In the genomic region with DNA sequence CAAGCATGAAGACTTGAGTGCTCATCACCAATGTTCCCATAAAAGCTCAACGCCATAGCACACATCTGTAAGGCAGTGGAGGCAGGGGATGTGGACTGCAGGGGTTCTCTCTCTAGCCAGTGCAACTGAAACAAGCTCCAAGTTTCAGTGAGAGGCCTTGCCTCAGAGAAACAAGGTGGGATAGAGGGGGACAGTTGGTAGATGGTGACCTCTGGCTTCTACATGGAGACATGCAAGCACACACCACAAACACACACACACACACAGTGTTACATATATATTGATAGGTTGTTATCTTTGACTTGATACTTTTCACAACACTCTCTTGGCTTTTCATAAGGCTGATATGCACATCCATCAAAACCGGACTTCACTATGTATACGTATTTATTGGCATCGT, we compare ENCODE assay signal across 14 mouse cellular contexts. TPM values are rescaled to one million over a fixed set of nuclear protein-coding genes. Genes with fewer than 3 reads are reported as not detected.
DNase-seq lines count a peak whose midpoint lies in the region; ATAC-seq and TF ChIP-seq lines count a peak whose summit lies in the region.
"Had no signal": no experiment of that assay in that cellular context is flagged by ENCODE, and none has a peak within 500 bp of the region (broad histone marks: within the 10 kb centered on the region; RNA-seq: fewer than 3 reads in every experiment).

No protein-coding gene starts in this region.

- H3K36me3 ChIP-seq in CH12.LX (replicated peaks in 1 of 2; ENCODE audit: control insufficient read depth in 1 of 2, insufficient read depth in 1 of 2, low read length in 1 of 2): peaks cover 0 to 6% of the 10 kb centered on the region in 2 experiments
- no peaks in the 10 kb centered on the region for H3K36me3 ChIP-seq in liver, embryonic 12.5 days
- no peaks in the 10 kb centered on the region for H3K36me3 ChIP-seq in myocyte (ENCODE audit: control insufficient read depth, insufficient read depth)
- H3K36me3 ChIP-seq: limb, embryonic 12.5 days; lung, embryonic 15.5 days; neural tube, embryonic 12.5 days had no signal

- no peak overlapping the region for H3ac ChIP-seq in myocyte (ENCODE audit: control insufficient read depth, insufficient read length)

- ATAC-seq in liver, embryonic 12.5 days: no peak
- ATAC-seq: forebrain, embryonic 14.5 days; hindbrain, embryonic 16.5 days had no signal

- intact Hi-C loops in gastrocnemius, adult 2 months (cut with DNase I): no loop called here

- H3K4me2 ChIP-seq in CH12.LX (ENCODE audit: insufficient read depth, low read depth, poor library complexity, severe bottlenecking) (no peak overlapping the region), myocyte (ENCODE audit: low read depth) (peak overlapping the region; percentile 57)
- no peak overlapping the region; the same call in 1 of the 2 replicates for H3K4me2 ChIP-seq in liver, embryonic 12.5 days
- H3K4me2 ChIP-seq: neural tube, embryonic 12.5 days had no signal

- peak overlapping the region; percentile 80 for H3K27ac ChIP-seq in gastrocnemius, adult 2 months
- H3K27ac ChIP-seq in CH12.LX (ENCODE audit: insufficient read depth, low read depth): peak overlapping the region; percentile 32
- H3K27ac ChIP-seq in liver, embryonic 12.5 days: peak overlapping the region; percentile 94
- H3K27ac ChIP-seq: lung, embryonic 15.5 days; neural tube, embryonic 12.5 days had no signal

- no peak for TF ChIP-seq CTCF in gastrocnemius, adult 2 months (IDR thresholded peaks at IDR 0.05)
- peak in 1 of 2 experiments; percentile 31; a peak in 2 of 4 replicates for TF ChIP-seq CTCF in CH12.LX (conservative IDR thresholded peaks at IDR 0.05 in 1 of 2, IDR thresholded peaks at IDR 0.05 in 1 of 2; ENCODE audit: low read depth in 2 of 2, low read length in 2 of 2)

- TF ChIP-seq RAD21 in CH12.LX (IDR thresholded peaks at IDR 0.05; ENCODE audit: low read depth, low read length): peak; percentile 43

- in situ Hi-C loops in CH12.LX (cut with MboI; ENCODE audit: low pct_ligation_motif_present, low pct_unique_long_range_greater_than_20kb, low sequenced_read_pairs): no loop called here

- H3K4me1 ChIP-seq in CH12.LX (ENCODE audit: control insufficient read depth in 1 of 2, insufficient read depth in 2 of 2): peaks cover 25 to 78% of the 10 kb centered on the region in 2 experiments
- H3K4me1 ChIP-seq in liver, embryonic 12.5 days: peaks cover 92% of the 10 kb centered on the region

- H3K9me3 ChIP-seq in CH12.LX (replicated peaks; ENCODE audit: low read length): peaks cover 3% of the 10 kb centered on the region
- H3K9me3 ChIP-seq in liver, embryonic 12.5 days (replicated peaks): no peaks in the 10 kb centered on the region
- H3K9me3 ChIP-seq: limb, embryonic 12.5 days; lung, embryonic 15.5 days; neural tube, embryonic 12.5 days had no signal

- H3K27me3 ChIP-seq in CH12.LX (replicated peaks): no peaks in the 10 kb centered on the region
- 0 out of 2 replicates have a peak, but pooled peaks cover 5% of the 10 kb centered on the region for H3K27me3 ChIP-seq in liver, embryonic 12.5 days (replicated peaks)
- H3K27me3 ChIP-seq in myocyte (ENCODE audit: control insufficient read depth, insufficient read depth, insufficient read length): no peaks in the 10 kb centered on the region

- TF ChIP-seq EP300 in CH12.LX (IDR thresholded peaks at IDR 0.05; ENCODE audit: low read length): no peak; the same call in 1 of the 2 replicates

- dilution Hi-C loops in CH12.LX (cut with MboI; ENCODE audit: extremely low pct_ligation_motif_present, extremely low pct_unique_long_range_greater_than_20kb, low sequenced_read_pairs): no loop called here

- TF ChIP-seq POLR2A in CH12.LX (IDR thresholded peaks at IDR 0.05; ENCODE audit: low read depth, low read length) (no peak), myocyte (IDR thresholded peaks at IDR 0.05; ENCODE audit: insufficient read length, low read depth) (no peak)

- 73% methylated on average over 4 of the region's 4 CpGs for WGBS in liver, embryonic 12.5 days (ENCODE audit: insufficient replicate concordance)

- H3K79me2 ChIP-seq in CH12.LX (replicated peaks; ENCODE audit: control insufficient read depth, extremely low read depth, insufficient read depth, poor library complexity, severe bottlenecking): peaks cover 15% of the 10 kb centered on the region
- H3K79me2 ChIP-seq in myocyte (ENCODE audit: control insufficient read depth, insufficient read depth): peaks cover 20% of the 10 kb centered on the region

- no peak for DNase-seq in gastrocnemius, adult 2 months
- DNase-seq in gastrocnemius, adult 8-10 months (ENCODE audit: low spot score in 2 of 2): no peak
- no peak for DNase-seq in CH12.LX (ENCODE audit: extremely low read depth)
- DNase-seq in testis, postnatal 10 days (ENCODE audit: low spot score): no peak
- DNase-seq in adrenal gland, postnatal 25 days: no peak
- DNase-seq: cerebellum, adult 18-20 months; cerebellum, postnatal 25 days had no signal

- no peak overlapping the region; the same call in 1 of the 2 replicates for H3K4me3 ChIP-seq in gastrocnemius, adult 2 months
- H3K4me3 ChIP-seq in CH12.LX (replicated peaks in 1 of 3; ENCODE audit: low read depth in 2 of 3, low read length in 2 of 3, poor library complexity in 1 of 3) (no peak overlapping the region), myocyte (no peak overlapping the region)
- no peak overlapping the region for H3K4me3 ChIP-seq in liver, embryonic 12.5 days
- H3K4me3 ChIP-seq: lung, embryonic 15.5 days; neural tube, embryonic 12.5 days had no signal

- H3K9ac ChIP-seq in CH12.LX (ENCODE audit: insufficient read depth, low read depth): no peak overlapping the region
- no peak overlapping the region for H3K9ac ChIP-seq in liver, embryonic 12.5 days
- H3K9ac ChIP-seq: limb, embryonic 12.5 days; lung, embryonic 15.5 days; neural tube, embryonic 12.5 days had no signal

TF ChIP-seq in CH12.LX, 34 proteins besides CTCF, POLR2A, EP300 and RAD21:
- no peak for TF ChIP-seq UBTF (IDR thresholded peaks at IDR 0.05; ENCODE audit: low read depth, low read length)
- peak; percentile 51 for TF ChIP-seq SMC3 (IDR thresholded peaks at IDR 0.05; ENCODE audit: low read depth, low read length)

TF ChIP-seq in myocyte, 11 proteins besides CTCF, POLR2A, EP300 and RAD21:
- TF ChIP-seq POLR2AphosphoS2 (IDR thresholded peaks at IDR 0.05; ENCODE audit: insufficient read length, low read depth): no peak
- TF ChIP-seq SRF (IDR thresholded peaks at IDR 0.05; ENCODE audit: control insufficient read depth, insufficient read length, low read depth): no peak
- no peak for TF ChIP-seq TCF3 (IDR thresholded peaks at IDR 0.05; ENCODE audit: insufficient read length, low read depth)
- no peak for TF ChIP-seq MAX (IDR thresholded peaks at IDR 0.05; ENCODE audit: low read depth)
- TF ChIP-seq MYOD1 (IDR thresholded peaks at IDR 0.05; ENCODE audit: control insufficient read depth in 1 of 3, insufficient read length in 2 of 3, low read depth in 2 of 3): no peak
- no peak for TF ChIP-seq REST (IDR thresholded peaks at IDR 0.05; ENCODE audit: insufficient read depth, insufficient read length)
- no peak for TF ChIP-seq CEBPB (IDR thresholded peaks at IDR 0.05; ENCODE audit: insufficient read depth, poor library complexity, severe bottlenecking)
- TF ChIP-seq MYOG (IDR thresholded peaks at IDR 0.05; ENCODE audit: control insufficient read depth in 1 of 3, insufficient read depth in 1 of 3, insufficient read length in 2 of 3, low read depth in 2 of 3): no peak
- TF ChIP-seq USF1 (IDR thresholded peaks at IDR 0.05; ENCODE audit: low read depth): no peak
- no peak for TF ChIP-seq E2F4 (IDR thresholded peaks at IDR 0.05; ENCODE audit: insufficient read depth)
- TF ChIP-seq TCF12 (IDR thresholded peaks at IDR 0.05; ENCODE audit: insufficient read depth, poor library complexity, severe bottlenecking): no peak

RNA-seq across cellular contexts. Expression of gene Syne3, which starts 2.7 kb away (rescaled TPM):
- 1 to 10 TPM; 4.1 to 4.7 TPM for total RNA-seq in gastrocnemius, adult 2 months (2021)
- total RNA-seq in gastrocnemius, adult 8-10 months (2022): 1 to 10 TPM; 2.9 to 5.0 (median 3.6) TPM
- total RNA-seq in CH12.LX (2012; rRNA removed) (16.6 and 18.7 TPM in 2 replicates), CH12.LX (2014; rRNA removed) (5.3 and 5.5 TPM in 2 replicates)
- polyA plus RNA-seq in CH12.LX (2012; ENCODE audit: insufficient read length, low read depth) (7.3 and 7.5 TPM in 2 replicates), myocyte (2012; fragmentation: generic; extraction: Trizol) (11.6 TPM)
- polyA plus RNA-seq in liver, embryonic 12.5 days (2016; fragmentation: Nextera tagmentation; extraction: Ambion mirVana): 2.1 and 2.5 TPM in 2 replicates
- 8.6 and 14.8 TPM in 2 replicates for total RNA-seq in adrenal gland, postnatal 25 days (2021)

RNA-seq across cellular contexts. Expression of gene Glrx5, which starts 20.2 kb away (rescaled TPM):
- 10 to 100 TPM; 57.2 to 72.1 TPM for total RNA-seq in gastrocnemius, adult 2 months (2021)
- total RNA-seq in gastrocnemius, adult 8-10 months (2022): 10 to 100 TPM; 57.5 to 66.9 (median 60.3) TPM
- total RNA-seq in CH12.LX (2012; rRNA removed) (38.5 and 51.6 TPM in 2 replicates), CH12.LX (2014; rRNA removed) (72.8 and 79.5 TPM in 2 replicates)
- polyA plus RNA-seq in CH12.LX (2012; ENCODE audit: insufficient read length, low read depth) (112 and 123 TPM in 2 replicates), myocyte (2012; fragmentation: generic; extraction: Trizol) (52.4 TPM)
- 719 and 730 TPM in 2 replicates for polyA plus RNA-seq in liver, embryonic 12.5 days (2016; fragmentation: Nextera tagmentation; extraction: Ambion mirVana)
- 183 and 235 TPM in 2 replicates for total RNA-seq in adrenal gland, postnatal 25 days (2021)

Comparison
In these comparisons a context has a peak if more than half of its experiments do, and no peak if none do; other contexts are left out.
1. H3K27ac ChIP-seq: peak in every context shown above with its lines; median percentile 94 in liver, embryonic 12.5 days; 80 in gastrocnemius, adult 2 months; 32 in CH12.LX.